Mouse (Mus musculus) cerebellum, adult (tissue): ENCODE data around the gene Nrxn3.
A peak's percentile ranks its signal among the peaks of the same experiment; 100 is the strongest.

Experiments
- ATAC-seq: cut with Nextera tagmentation; 2 replicates; pipeline ENCODE4 v1.9.2; 2017; ENCODE audit warnings: mild to moderate bottlenecking, moderate library complexity, mixed read lengths; ENCODE audit not compliant: insufficient number of reproducible peaks, low FRiP score, low TSS enrichment

The Nrxn3 gene

DNA sequence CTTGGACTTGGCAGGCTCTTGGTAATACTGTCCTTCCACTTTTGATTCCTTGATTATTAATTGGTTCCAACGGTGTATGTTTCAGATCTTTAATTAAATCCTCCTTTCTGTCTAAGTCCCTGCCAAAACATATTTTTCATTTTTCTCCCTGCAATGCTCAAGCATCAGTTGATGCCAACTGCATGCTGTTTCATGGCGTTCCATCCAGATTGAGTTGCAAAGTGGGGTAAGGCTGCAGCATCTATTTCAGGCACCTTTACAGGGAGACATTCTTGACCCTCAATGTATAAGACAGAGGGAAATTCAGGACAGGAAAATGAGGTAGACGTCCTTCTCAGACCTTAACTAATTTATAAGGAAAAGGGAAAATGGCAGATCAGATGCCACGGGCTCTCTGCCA lies 903.1 kb downstream of the Nrxn3 start:
- ATAC-seq = peak; percentile 66; the same call in 1 of the 2 replicates

DNA sequence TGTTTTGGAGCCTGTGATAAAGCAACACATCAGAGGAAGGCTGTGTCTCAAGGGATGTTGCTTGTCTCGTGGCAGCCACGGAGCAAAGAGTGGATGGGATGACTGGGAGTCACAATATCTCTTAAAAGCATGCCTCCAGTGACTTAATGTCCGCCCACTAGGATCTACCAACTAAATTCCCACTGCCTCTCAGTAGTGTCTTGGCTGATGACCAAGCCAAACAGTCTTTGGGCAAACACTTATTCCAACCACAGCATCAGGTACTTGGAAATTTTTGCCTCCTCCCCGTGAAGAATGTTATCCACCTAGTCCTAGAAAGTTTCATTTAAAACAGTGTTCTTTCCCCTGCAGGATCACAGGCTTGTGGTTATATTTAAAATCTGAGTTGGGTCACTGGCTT lies 917.4 kb downstream of the Nrxn3 start:
- ATAC-seq = no peak

DNA sequence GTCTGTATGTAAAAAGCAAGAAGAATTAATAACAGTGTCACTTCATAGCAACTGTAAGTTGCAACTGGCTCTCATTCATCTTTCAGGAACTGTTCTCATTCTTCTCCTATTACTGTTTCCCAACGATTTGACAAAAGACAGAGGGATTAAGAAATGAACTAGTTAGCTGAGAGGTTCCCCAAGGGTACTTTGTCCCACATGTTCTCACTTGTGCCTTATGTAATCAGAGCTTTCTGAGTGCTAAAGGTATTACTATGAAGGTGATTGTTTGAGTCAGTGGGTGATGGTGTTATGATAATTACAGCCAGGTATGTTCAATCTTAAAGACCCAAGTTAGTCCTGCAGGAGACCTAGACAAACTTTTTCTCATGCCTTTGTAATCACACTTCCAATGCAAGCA lies 918.8 kb downstream of the Nrxn3 start:
- ATAC-seq = no peak

DNA sequence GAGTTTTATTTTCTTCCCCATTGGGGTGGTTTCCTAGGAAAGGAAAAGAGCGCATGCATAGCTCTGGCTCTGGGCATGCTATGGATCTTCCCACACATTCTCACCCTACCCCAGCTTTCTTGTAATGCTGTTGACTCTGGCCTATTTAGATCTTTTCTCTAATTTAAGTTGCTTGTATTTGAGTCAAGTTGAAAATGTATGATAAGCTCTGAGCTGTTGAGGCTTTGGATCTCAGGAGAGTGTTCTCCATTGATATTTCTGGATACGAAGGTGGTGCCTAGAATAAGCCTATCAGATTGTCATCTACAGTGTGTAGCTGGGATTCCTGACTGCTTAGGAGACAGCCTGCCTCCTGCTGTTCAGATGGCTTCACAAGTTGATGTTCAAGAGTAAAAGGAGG lies 930.5 kb downstream of the Nrxn3 start:
- ATAC-seq = no peak

DNA sequence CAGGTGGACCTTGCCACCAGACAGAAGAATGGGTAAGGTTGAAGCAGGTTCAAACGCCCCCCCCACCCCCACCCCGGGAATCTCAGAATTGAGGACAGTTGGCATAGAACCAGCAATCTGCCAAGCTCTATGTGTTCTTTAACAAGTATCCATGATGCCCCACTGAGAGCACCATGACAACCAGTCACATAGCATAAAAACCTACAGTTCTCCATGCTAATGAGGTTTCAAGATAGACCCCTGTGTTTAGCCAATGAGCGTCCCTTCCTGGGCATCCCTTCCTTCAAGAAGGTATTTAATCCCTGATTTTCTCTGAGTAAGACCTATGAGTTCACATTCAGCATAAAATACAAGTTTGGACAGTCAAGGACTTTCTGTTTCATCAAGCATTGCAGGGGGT lies 938.5 kb downstream of the Nrxn3 start:
- ATAC-seq = no peak

DNA sequence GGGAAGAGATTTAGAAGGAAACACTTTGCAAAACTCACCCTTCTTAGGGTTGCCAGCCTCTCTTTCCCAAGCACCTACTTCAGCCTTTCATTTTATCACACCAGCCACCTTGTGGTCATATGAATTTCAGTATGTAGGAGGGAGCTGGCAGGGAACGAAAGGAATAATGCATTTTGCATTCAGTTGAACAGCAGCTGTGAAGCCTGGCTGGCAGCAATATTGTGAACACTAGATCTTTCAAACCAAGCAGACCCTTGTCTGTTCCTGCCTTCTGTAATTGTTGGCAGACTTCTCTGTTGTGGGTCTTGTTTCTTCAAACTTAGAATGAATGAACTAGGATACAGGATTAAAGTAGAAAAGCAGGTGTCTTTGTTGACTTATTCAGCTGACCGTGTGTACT lies 946.2 kb downstream of the Nrxn3 start:
- no peak for ATAC-seq

DNA sequence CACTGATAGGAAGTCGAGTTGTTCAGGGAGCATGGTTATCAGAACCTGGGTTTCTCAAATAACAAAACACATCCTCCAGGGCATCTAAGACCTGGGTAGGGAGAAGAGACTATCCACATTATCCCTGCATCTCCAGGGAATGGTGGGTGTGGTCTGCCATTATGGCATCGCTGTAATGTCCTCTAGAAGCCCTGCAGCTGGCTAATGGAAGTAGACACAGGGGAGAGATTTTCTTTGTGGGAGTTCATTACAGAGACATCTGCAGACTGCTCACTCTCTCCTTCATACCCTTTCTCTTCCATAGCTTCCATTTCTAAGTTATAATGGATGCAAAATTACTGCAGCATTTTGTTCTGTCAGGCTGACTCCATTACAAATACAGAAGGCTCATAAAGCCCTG lies 950.1 kb downstream of the Nrxn3 start:
- ATAC-seq = no peak

DNA sequence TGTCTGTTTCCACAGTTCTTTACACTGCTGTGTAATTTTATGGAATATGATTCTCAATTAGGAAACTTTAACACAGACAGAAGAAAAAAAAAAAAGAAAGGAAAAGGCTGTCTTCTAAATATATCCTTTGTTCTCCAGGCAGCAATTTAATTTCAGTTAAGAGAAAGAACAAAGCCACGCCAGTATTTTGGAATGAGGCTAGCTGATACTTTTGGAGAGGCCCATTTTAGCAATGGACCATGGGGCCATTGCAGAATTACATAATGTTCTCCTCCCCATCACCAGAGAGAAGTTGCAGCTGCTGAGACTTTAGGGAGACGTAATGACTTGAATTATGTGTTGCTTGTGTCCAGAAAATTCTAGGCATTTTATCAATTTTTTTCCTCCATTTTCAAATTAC lies 963.0 kb downstream of the Nrxn3 start:
- ATAC-seq = no peak

DNA sequence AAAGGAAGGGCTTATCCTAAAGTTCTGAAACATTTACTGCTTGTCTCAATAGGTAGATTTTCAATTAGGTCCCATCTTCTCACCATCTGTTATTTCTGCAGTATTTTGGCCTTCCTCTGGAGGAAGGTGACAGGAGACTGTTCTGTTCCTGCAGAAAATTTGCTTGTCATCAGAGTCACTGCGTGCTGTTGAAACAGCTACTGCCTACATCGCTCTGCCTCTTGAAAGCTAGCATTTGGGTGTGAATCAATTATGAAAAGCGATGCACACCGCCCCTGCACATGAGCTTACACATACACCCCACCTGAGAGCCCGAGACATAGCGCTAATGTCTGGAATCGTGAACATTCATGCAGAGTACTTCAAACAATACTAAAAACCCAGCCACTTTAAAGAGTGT lies 966.4 kb downstream of the Nrxn3 start:
- peak; percentile 76 for ATAC-seq

DNA sequence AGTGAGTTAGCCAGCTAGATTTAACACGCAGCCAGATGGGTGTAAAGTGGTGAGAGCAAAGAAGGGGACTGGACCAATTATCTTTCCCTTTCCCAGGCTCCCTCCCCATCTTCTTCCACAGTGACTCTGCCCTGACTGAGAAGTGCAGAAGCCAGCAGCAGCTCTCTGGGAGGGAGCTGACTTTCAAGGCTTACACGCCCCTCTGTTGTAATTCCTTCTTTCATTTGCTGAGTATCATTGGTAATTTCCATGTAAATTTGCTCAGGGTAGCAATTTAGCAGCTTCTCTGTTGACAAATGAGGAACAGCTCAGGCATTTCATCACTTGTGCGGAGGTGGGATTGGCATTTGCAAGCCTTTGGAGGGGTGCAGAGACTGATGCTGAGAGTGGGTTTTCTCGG lies 976.8 kb downstream of the Nrxn3 start:
- no peak for ATAC-seq

DNA sequence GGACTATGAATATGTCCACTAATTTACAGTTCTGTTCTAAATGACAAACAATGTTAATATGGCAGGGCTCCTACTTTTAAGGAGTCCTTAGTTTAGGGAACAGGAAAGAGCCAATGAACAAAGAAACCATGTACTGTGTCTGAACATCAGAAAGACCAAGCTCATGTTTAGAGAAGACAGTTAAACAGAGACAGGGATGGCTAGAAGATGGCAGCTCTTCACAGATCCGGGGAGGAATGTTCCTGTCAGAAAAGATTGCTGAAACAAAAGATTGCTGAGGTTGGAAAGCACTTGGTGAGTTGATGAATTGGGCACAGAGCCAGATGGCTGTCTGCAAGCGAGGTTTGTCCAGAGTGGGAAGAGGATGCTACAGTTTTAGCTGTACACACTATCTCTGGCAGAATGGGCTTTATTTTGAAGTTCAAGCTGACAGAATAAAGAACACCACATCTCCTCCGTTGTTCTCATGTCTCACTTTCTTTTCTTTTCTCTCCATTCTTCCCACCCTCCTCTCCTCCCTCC lies 978.3 kb downstream of the Nrxn3 start:
- no peak for ATAC-seq

DNA sequence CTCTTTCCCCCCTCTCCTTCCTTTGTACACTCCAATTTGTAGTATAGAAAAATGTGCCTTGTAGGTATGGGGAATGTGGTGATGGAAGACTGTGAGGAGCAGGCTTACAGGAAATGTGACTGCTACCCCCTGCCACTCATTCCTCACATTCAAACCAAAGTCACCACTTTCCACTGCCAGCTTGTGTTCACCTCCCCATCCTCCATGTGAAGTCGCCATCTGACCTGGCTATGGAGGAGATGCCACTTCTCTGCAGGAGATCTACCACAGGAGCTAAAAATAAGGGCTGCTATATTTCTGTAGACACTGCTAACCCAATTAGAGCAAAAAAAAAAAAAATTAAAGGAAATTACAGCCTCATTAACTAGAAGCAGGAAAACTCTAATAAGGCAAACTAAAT lies 980.3 kb downstream of the Nrxn3 start:
- peak; percentile 97 for ATAC-seq

DNA sequence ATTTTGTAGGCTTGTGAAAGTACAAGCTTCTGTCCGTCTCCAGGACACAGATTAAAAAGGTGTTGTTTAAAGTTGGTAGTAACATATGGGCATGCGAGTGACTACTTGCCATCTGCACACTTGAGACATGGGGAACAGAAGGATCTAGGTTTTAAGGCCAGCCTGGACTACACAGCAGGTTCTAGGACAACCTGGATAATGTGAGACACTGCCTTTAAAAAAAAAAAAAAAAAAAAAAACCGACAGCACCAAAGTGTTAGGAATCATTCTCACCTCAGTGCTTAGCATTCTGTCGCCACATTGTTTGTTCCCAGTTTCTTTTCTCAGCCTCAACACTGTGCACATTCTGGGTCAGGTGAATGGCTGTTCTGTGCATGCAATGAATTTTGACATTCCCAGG lies 985.2 kb downstream of the Nrxn3 start:
- no peak for ATAC-seq

DNA sequence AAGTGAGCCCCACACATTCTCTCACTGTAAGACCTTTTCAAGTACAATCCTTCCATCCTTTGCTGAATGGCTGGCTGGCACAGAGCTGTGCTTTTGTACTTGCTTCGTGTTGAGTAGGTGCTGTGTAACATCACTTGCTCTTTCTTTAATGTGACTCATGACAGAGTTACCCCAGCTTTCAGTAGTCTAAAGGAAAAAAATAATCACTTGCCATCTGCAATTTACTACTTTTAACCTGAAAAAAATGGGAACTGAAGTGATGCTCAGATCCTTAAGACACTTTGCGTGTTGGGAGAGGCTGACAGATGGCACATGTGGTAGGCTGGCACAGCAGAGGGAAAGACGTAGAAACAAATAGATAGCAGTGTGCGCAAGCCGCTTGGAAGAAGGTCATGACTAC lies 987.8 kb downstream of the Nrxn3 start:
- peak; percentile 58; the same call in 1 of the 2 replicates for ATAC-seq

DNA sequence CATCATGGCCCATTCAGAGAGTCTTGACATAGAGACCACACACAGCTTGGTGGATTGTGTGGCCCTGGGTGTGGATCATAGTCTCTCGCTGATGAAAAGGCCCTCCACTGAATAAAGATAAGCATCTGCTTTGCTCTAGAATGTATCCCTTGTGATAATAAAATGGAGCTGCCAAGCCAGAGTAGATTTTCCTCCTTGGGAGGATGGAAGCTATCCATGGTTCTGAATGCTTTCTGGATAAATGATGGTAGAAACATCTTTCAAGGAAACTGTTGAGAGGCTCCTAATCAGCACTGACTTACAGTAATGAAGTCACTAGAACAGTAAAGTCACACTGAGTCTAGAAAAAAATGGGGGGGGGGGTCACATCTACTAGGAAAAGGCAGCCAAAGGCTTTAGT lies 989.1 kb downstream of the Nrxn3 start:
- ATAC-seq = no peak

DNA sequence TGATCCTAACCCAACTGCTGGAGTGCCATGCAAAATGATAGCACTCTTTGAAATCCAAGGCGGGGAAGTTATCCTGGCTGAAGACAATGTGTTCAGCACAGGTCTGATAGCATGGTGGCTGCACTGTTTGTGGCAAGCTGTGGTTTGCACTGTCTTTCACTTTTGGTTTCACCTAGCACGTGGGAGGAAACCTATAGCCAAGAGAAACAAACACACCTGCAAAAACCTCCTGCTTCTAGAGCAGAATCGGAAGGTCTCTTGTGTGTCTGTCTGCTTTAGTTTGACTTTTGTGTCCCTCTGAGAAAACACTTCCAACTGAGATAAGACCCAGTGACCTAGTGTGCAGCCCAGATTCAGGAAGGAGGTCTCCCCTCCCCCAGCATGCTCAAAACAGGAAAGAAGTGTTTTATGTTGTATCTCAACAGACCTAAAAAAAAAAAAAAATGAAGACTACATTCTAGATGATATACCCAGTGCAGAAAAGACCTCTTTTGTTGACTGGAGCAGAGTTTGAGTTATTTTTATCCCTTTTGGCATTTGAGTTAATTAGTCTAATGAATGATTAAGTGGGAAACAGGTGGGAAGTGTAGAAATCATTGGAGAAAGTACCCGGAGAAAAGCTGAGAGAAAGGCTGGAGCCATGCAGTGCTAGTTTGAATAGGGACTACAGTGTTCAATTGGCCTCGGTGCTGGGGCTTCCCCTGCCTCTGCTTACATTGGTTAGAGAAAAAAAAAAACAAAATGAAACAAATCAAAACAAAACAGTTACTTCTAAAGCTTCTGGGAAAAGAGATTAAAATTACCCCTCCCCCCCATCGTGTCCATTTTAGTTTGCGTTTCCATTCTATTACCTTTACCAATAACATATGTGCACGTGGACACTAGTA lies 996.8 kb downstream of the Nrxn3 start:
- ATAC-seq = no peak

DNA sequence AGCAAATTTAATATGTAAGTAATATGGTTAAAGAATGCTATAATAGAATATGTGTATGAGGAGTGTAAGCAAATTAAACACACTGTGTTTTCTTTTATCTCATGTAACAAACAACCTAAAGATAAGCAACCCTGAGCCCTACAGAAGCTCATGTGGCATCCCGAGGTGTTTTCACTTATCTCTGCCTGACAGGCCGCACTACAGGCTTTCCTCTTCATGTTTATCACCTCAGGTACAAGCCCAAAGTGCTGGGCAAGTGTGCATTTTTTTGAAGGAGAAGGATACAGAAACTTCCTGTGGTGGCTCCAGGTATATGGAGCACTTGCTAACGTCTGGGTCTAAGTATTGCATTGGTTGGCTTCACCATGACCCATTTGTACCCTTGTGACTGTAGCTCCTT lies 998.3 kb downstream of the Nrxn3 start:
- no peak for ATAC-seq

DNA sequence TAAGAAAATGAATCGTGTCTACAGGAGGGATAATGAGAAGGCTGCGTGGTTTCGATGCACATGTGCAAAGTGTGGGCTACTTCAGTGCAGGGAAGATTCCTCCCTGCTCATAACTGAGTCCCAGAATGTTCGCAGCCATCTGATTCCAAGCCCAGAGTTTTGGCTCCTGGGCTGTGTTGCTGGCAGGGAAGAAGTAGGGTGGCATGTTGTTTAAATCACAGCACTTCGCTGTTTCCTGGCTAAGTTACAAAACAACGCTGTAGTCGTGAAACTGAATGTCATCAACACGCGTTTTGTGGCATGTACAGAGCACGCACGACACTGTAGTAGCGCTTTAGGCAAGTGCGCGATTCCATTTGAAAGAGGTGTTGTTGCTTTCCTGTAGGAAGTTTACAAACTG lies 999.8 kb downstream of the Nrxn3 start:
- ATAC-seq = peak; percentile 56; the same call in 1 of the 2 replicates

DNA sequence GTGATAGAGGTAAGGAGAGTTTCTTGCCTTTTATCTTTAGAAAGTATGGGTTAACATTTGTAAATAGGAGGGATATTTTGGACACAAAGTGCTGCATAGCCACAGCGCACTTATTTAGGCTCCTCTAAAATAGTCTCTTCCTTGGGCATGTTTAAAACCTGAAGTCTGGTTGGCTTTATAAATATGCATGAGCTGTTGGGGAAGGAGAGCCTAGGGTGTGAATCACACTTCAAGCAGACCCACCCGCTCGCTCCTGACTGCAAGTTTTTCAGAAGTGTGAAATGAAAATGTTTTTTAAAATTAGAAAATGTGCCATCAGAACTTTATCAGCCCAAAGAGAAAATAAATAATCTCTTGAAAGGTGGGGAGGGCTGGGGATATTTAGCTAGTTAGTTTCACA lies 1001.4 kb downstream of the Nrxn3 start:
- no peak for ATAC-seq

DNA sequence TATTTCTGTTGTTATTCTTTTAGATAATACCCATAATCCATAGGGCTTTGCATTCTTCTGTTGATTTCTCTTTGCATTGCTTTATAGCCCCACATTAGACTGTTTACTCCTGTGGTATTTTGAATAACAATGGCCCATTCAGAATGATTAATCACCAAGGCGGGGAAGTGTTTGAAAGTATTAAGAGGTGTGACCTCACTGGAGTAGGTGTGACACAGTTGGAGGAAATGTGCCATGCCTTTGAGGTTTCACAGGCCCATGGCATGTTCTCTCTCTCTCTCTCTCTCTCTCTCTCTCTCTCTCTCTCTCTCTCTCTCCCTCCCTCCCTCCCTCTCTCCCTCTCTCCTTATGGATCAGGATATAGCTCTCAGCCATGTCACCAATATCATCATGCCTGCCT lies 1019.6 kb downstream of the Nrxn3 start:
- no peak for ATAC-seq

DNA sequence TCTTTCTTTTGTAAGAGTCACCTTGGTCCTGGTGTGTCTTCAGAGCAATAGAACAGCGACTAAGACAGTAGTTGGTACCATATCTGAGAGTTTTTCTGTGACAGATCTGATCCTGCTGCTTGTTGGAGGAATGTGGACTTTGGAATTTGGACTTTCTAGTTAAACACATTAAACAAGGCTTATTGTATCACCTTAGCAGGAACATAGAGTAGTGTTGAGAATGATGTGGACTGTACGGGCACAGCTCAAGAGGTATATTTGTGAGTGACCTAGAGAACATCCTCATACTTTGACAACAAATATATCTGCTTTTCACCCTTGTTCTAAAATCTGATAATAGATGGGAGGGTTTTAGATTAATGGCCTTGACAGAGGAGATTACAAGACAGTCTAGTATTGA lies 1020.1 kb downstream of the Nrxn3 start:
- no peak for ATAC-seq
